ENCODE assay signal across 33 mouse cellular contexts in genomic region chr17:18360602-18361001, GRCm38 (mm10).
"Had no signal": no experiment of that assay in that cellular context is flagged by ENCODE, and none has a peak within 500 bp of the region (broad histone marks: within the 10 kb centered on the region; RNA-seq: fewer than 3 reads in every experiment).

No protein-coding gene starts in this region.

- H3K4me3 ChIP-seq: heart, embryonic 12.5 days; heart, embryonic 13.5 days; heart, embryonic 15.5 days; hindbrain, embryonic 10.5 days; hindbrain, embryonic 12.5 days; hindbrain, embryonic 13.5 days; hindbrain, embryonic 15.5 days; intestine, embryonic 15.5 days; kidney, embryonic 15.5 days; layer of hippocampus, adult 2 months; left cerebral cortex, adult 2 months had no signal

- DNase-seq: heart, postnatal 10 days; heart, postnatal 14 days; heart, postnatal 36 days; heart, postnatal 4 days; kidney, adult 11 months; kidney, adult 18-20 months; kidney, adult 2 months; kidney, adult 8-10 months; kidney, adult 9 months; kidney, postnatal 10 days; kidney, postnatal 14 days; kidney, postnatal 25 days; kidney, postnatal 36 days; kidney, postnatal 4 days; layer of hippocampus, adult 9-11 months; layer of hippocampus, postnatal 36 days had no signal

- H3K27me3 ChIP-seq: heart, embryonic 12.5 days; heart, embryonic 13.5 days; heart, embryonic 15.5 days; hindbrain, embryonic 12.5 days; hindbrain, embryonic 13.5 days; hindbrain, embryonic 15.5 days; intestine, embryonic 15.5 days; kidney, embryonic 15.5 days had no signal

- ATAC-seq: hindbrain, embryonic 16.5 days; hindbrain, postnatal 0 days; inflammation-experienced regulatory T-cells, adult 6 months; intestine, postnatal 0 days had no signal

- H3K9ac ChIP-seq: heart, embryonic 12.5 days; heart, embryonic 13.5 days; heart, embryonic 15.5 days; hindbrain, embryonic 12.5 days; hindbrain, embryonic 13.5 days; hindbrain, embryonic 14.5 days; hindbrain, embryonic 15.5 days; intestine, embryonic 15.5 days; kidney, embryonic 15.5 days had no signal

- H3K9me3 ChIP-seq: heart, embryonic 15.5 days; intestine, embryonic 15.5 days had no signal

- H3K27ac ChIP-seq: heart, embryonic 13.5 days; heart, embryonic 15.5 days; hindbrain, embryonic 10.5 days; hindbrain, embryonic 12.5 days; hindbrain, embryonic 13.5 days; hindbrain, embryonic 14.5 days; hindbrain, embryonic 15.5 days; hindbrain, postnatal 0 days; intestine, embryonic 15.5 days; kidney, embryonic 15.5 days; kidney, postnatal 0 days; layer of hippocampus, adult 2 months; left cerebral cortex, adult 2 months had no signal

- H3K4me1 ChIP-seq: heart, embryonic 12.5 days; heart, embryonic 13.5 days; heart, embryonic 15.5 days; hindbrain, embryonic 10.5 days; hindbrain, embryonic 12.5 days; hindbrain, embryonic 13.5 days; hindbrain, embryonic 15.5 days; intestine, embryonic 15.5 days; kidney, embryonic 15.5 days had no signal

- H3K36me3 ChIP-seq: heart, embryonic 12.5 days; heart, embryonic 13.5 days; heart, embryonic 15.5 days; hindbrain, embryonic 10.5 days; hindbrain, embryonic 12.5 days; hindbrain, embryonic 13.5 days; hindbrain, embryonic 15.5 days; intestine, embryonic 15.5 days; kidney, embryonic 15.5 days had no signal
